Mouse (Mus musculus): ENCODE results near the gene Olfr1449. TPM values are rescaled to one million over a fixed set of nuclear protein-coding genes. Genes with fewer than 3 reads are reported as not detected.
"Not testable (repeated sequence)": the region's sequence is repeated elsewhere in the genome, so short reads cannot be mapped to it uniquely, and the experiment has no call there.

Olfr1449 gene
- not detected for total RNA-seq (2021)
- long read RNA-seq, experiment 1, result 0 reads
- long read RNA-seq, experiment 2, result 0 reads

GRCm38 (mm10) chr19:12930540-12930939, at the start of gene Olfr1449:
Gene Olfr1449 (plus strand): TSS chr19:12930840.
- no peak for DNase-seq

- DNase-seq, result no peak
These were observed 47.1 kb upstream of the Olfr1449 start, which contains the start of gene Olfr1445 for GRCm38 (mm10) chr19:12883555-12883954. Gene Olfr1445 (plus strand): TSS chr19:12883855.

- DNase-seq, result no peak
These were observed 37.2 kb upstream of the Olfr1449 start, which contains the start of gene Olfr1446 for GRCm38 (mm10) chr19:12893424-12893823. Gene Olfr1446 (minus strand): TSS chr19:12893524.

- DNase-seq, result no peak
These were observed 27.0 kb upstream of the Olfr1449 start, which contains the start of gene Olfr1447 for GRCm38 (mm10) chr19:12903643-12904042. Gene Olfr1447 (minus strand): TSS chr19:12903743.

- no peak for DNase-seq
These were observed 6.3 kb upstream of the Olfr1449 start, which contains the start of gene Olfr1448 for GRCm38 (mm10) chr19:12924319-12924718. Gene Olfr1448 (minus strand): TSS chr19:12924419.

- DNase-seq, result no peak
These were observed 19.3 kb downstream of the Olfr1449 start, which contains the start of gene Olfr1450 for GRCm38 (mm10) chr19:12949958-12950357. Gene Olfr1450 (plus strand): TSS chr19:12950258.

GRCm38 (mm10) chr19:12970082-12970481, 39.4 kb downstream of the Olfr1449 start:
- DNase-seq, result not testable (repeated sequence)

Other genes with a start within 250 kb of the Olfr1449 start
- 1 to 10 TPM; 3.3 to 5.8 TPM for gene Keg1, start 235.1 kb upstream of the Olfr1449 start, total RNA-seq (2021)
- gene Cntf, start 165.2 kb upstream of the Olfr1449 start, total RNA-seq (2021), result 1 to 10 TPM; 2.9 to 3.5 TPM
- gene Zfp91, start 134.7 kb upstream of the Olfr1449 start, total RNA-seq (2021), result 10 to 100 TPM; 80.6 to 86.3 TPM
- gene Lpxn, start 134.6 kb upstream of the Olfr1449 start, total RNA-seq (2021), result 1 to 10 TPM; 2.0 to 2.1 TPM
- not detected for gene Gm5244, start 84.2 kb upstream of the Olfr1449 start, total RNA-seq (2021)
- gene Olfr1444, start 73.6 kb upstream of the Olfr1449 start, total RNA-seq (2021), result not detected
- gene Olfr1445, start 47.0 kb upstream of the Olfr1449 start, total RNA-seq (2021), result not detected
- gene Olfr1446, start 37.3 kb upstream of the Olfr1449 start, total RNA-seq (2021), result not detected
- gene Olfr1447, start 27.1 kb upstream of the Olfr1449 start, total RNA-seq (2021), result not detected
- not detected for gene Olfr1448, start 6.4 kb upstream of the Olfr1449 start, total RNA-seq (2021)
- gene Olfr1450, start 19.4 kb downstream of the Olfr1449 start, total RNA-seq (2021), result not detected
- not detected for gene Olfr1451, start 64.2 kb downstream of the Olfr1449 start, total RNA-seq (2021)
- not detected for gene Olfr1453, start 97.5 kb downstream of the Olfr1449 start, total RNA-seq (2021)
- not detected for gene Olfr1454, start 129.8 kb downstream of the Olfr1449 start, total RNA-seq (2021)
- not detected for gene Olfr1457, start 167.1 kb downstream of the Olfr1449 start, total RNA-seq (2021)
- not detected for gene Olfr1458, start 175.9 kb downstream of the Olfr1449 start, total RNA-seq (2021)
- under 1 TPM in 1 of 2 experiments, not detected in 1; 0.06 TPM for gene Olfr1459, start 218.7 kb downstream of the Olfr1449 start, total RNA-seq (2021)
- gene Olfr1461, start 232.2 kb downstream of the Olfr1449 start, total RNA-seq (2021), result not detected